Mouse (Mus musculus): ENCODE measurements around the gene App. TPM values are rescaled to one million over a fixed set of nuclear protein-coding genes. Genes with fewer than 3 reads are reported as not detected.

App gene
- 100 to 1,000 TPM; 141 to 142 TPM for total RNA-seq (2021)
- 90.6 and 116 TPM in 2 replicates for polyA plus RNA-seq (2012; rRNA removed)
- long read RNA-seq, full-length matches to known transcripts = 101 of 127 reads
- long read RNA-seq, partial matches to known transcripts = 14 of 127 reads
- long read RNA-seq, other reads (novel, unspliced or antisense) = 12 of 127 reads

- intact Hi-C loops (cut with DNase I) = loop anchor here (1.0 to 10.0 kb wide), 5 partner anchors 25 to 504 kb away; no protein-coding TSS in a partner anchor
These were observed at the start of gene App for GRCm38 (mm10) chr16:85173373-85174081. TSS of gene App (minus strand) at chr16:85173766.

DNA sequence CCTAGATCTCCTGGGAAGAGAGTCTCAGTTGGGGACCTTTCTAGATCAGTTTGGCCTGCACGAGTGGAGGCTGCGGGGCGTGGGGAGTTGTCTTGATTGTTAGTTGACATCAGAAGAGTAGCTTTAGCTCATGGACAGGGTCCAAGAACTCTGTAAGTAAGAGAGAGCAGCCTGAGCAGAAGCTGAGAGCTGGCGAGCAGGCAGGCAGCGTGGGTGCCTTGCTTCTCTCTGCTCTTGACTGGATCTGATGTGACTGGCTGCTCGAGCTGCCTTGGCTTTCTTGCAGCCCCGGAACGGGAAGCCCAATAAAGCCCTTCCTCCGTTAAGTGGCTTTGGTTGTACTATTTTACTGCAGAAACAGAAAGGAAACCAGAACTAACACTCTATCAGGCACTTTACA, 42.3 kb upstream of the App start:
- no peak overlapping the region for H3K27ac ChIP-seq
- no peaks in the 10 kb centered on the region for H3K27me3 ChIP-seq (ENCODE audit: control insufficient read depth, insufficient read depth, low read length)
- no peak for DNase-seq
- no peak overlapping the region for H3K4me3 ChIP-seq
- intact Hi-C loops (cut with DNase I) = no loop called here
- 35% methylated on average over 9 of the region's 9 CpGs for WGBS
- H3K79me2 ChIP-seq (replicated peaks; ENCODE audit: control insufficient read depth, insufficient read depth, low read length) = no peaks in the 10 kb centered on the region
- H3K4me1 ChIP-seq (ENCODE audit: control insufficient read depth, insufficient read depth, low read length) = no peaks in the 10 kb centered on the region
- H3K9ac ChIP-seq (ENCODE audit: low read depth, low read length) = no peak overlapping the region
- no peaks in the 10 kb centered on the region for H3K36me3 ChIP-seq (ENCODE audit: control insufficient read depth, insufficient read depth, low read length)
- TF ChIP-seq CTCF (IDR thresholded peaks at IDR 0.05) (no peak), POLR2A (IDR thresholded peaks at IDR 0.05; ENCODE audit: insufficient read depth, low read depth, low read length) (no peak), EP300 (IDR thresholded peaks at IDR 0.05; ENCODE audit: insufficient read depth, low read depth, low read length) (no peak)

More at GRCm38 (mm10) chr16:85173373-85174081, at the start of gene App:
- H3K9ac ChIP-seq (ENCODE audit: low read depth, low read length) = peak within 1 kb of the TSS; percentile 91
- WGBS = 1% methylated on average over 77 of the region's 78 CpGs
- peaks cover 2% of the 10 kb centered on the region; the same call in 1 of the 2 replicates for H3K79me2 ChIP-seq (replicated peaks; ENCODE audit: control insufficient read depth, insufficient read depth, low read length)
- H3K4me3 ChIP-seq = peak within 1 kb of the TSS; percentile 96
- H3K4me1 ChIP-seq (ENCODE audit: control insufficient read depth, insufficient read depth, low read length) = peaks cover 14% of the 10 kb centered on the region
- peak; percentile 92 to 98 for DNase-seq
- TF ChIP-seq EP300 (IDR thresholded peaks at IDR 0.05; ENCODE audit: insufficient read depth, low read depth, low read length) = no peak
- no peak for TF ChIP-seq CTCF (IDR thresholded peaks at IDR 0.05)
- peak; percentile 64 for TF ChIP-seq POLR2A (IDR thresholded peaks at IDR 0.05; ENCODE audit: insufficient read depth, low read depth, low read length)
- peak within 1 kb of the TSS; percentile 86 for H3K27ac ChIP-seq
- H3K36me3 ChIP-seq (ENCODE audit: control insufficient read depth, insufficient read depth, low read length) = peaks cover 12% of the 10 kb centered on the region
- no peaks in the 10 kb centered on the region for H3K27me3 ChIP-seq (ENCODE audit: control insufficient read depth, insufficient read depth, low read length)

DNA sequence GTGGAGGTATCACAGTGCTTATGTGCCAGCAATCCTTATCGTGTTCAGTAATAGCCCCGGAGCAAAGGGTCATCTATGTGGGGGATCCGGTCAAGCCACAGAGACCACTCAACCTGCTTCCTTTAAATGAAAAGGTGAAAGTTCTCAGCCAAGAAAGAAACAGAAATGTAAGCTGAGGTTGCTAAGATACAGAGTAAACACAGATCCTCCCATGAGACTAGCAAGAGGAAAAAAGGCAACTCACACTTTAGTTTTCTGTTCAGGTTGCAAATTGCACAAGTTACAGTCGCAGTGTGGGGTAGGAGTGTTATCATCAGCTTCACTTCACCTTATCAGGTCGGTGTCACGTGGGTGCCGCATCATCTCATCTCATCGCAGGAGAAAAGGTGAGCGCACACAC, 41.6 kb upstream of the App start:
- no peak overlapping the region for H3K9ac ChIP-seq (ENCODE audit: low read depth, low read length)
- H3K36me3 ChIP-seq (ENCODE audit: control insufficient read depth, insufficient read depth, low read length) = no peaks in the 10 kb centered on the region
- 49% methylated on average over 9 of the region's 9 CpGs for WGBS
- no peak overlapping the region for H3K27ac ChIP-seq
- intact Hi-C loops (cut with DNase I) = no loop called here
- TF ChIP-seq EP300 (IDR thresholded peaks at IDR 0.05; ENCODE audit: insufficient read depth, low read depth, low read length) (no peak), CTCF (IDR thresholded peaks at IDR 0.05) (no peak), POLR2A (IDR thresholded peaks at IDR 0.05; ENCODE audit: insufficient read depth, low read depth, low read length) (no peak)
- H3K4me3 ChIP-seq = no peak overlapping the region
- no peaks in the 10 kb centered on the region for H3K79me2 ChIP-seq (replicated peaks; ENCODE audit: control insufficient read depth, insufficient read depth, low read length)
- no peaks in the 10 kb centered on the region for H3K4me1 ChIP-seq (ENCODE audit: control insufficient read depth, insufficient read depth, low read length)
- H3K27me3 ChIP-seq (ENCODE audit: control insufficient read depth, insufficient read depth, low read length) = no peaks in the 10 kb centered on the region
- no peak for DNase-seq

- no peaks in the 10 kb centered on the region for H3K4me1 ChIP-seq (ENCODE audit: control insufficient read depth, insufficient read depth, low read length)
- H3K27ac ChIP-seq = peak overlapping the region; percentile 13
- H3K9ac ChIP-seq (ENCODE audit: low read depth, low read length) = no peak overlapping the region
- peak; percentile 25; the same call in 1 of the 2 replicates for TF ChIP-seq CTCF (IDR thresholded peaks at IDR 0.05)
- TF ChIP-seq EP300 (IDR thresholded peaks at IDR 0.05; ENCODE audit: insufficient read depth, low read depth, low read length) = peak; percentile 66; the same call in 1 of the 2 replicates
- TF ChIP-seq POLR2A (IDR thresholded peaks at IDR 0.05; ENCODE audit: insufficient read depth, low read depth, low read length) = no peak
- DNase-seq = peak; percentile 42 to 66
- intact Hi-C loops (cut with DNase I) = no loop called here
- H3K27me3 ChIP-seq (ENCODE audit: control insufficient read depth, insufficient read depth, low read length) = no peaks in the 10 kb centered on the region
- no peak overlapping the region for H3K4me3 ChIP-seq
- no peaks in the 10 kb centered on the region for H3K36me3 ChIP-seq (ENCODE audit: control insufficient read depth, insufficient read depth, low read length)
- no peaks in the 10 kb centered on the region for H3K79me2 ChIP-seq (replicated peaks; ENCODE audit: control insufficient read depth, insufficient read depth, low read length)
- WGBS = 41% methylated on average over 6 of the region's 6 CpGs
These were observed 22.1 kb upstream of the App start for GRCm38 (mm10) chr16:85195622-85196021.

DNA sequence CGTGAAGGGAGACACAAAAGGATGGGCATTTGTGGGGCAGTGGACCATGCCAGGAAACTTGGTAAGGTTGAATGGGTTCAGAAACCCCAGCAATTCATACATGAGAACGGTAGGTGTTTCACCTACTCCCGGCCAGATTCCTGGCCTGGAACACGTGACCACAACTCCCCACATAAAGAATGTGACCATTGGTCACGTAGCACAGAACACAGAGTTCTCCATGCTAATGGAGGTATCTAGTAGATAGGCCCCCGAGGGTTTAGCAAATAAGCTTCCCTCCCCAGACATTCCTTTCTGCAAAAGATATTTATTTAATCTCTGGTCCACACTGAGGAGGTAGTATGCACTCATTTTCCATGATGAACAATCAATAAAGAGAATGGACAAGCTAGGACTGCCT, 21.6 kb upstream of the App start:
- intact Hi-C loops (cut with DNase I) = no loop called here

GRCm38 (mm10) chr16:85181502-85181901, 7.9 kb upstream of the App start:
- Histone ChIP-seq H3K4me3 (no peak overlapping the region), H3K9ac (ENCODE audit: low read depth, low read length) (no peak overlapping the region), H3K27me3 (ENCODE audit: control insufficient read depth, insufficient read depth, low read length) (no peaks in the 10 kb centered on the region), H3K36me3 (ENCODE audit: control insufficient read depth, insufficient read depth, low read length) (no peaks in the 10 kb centered on the region), H3K4me1 (ENCODE audit: control insufficient read depth, insufficient read depth, low read length) (peaks cover 2% of the 10 kb centered on the region), H3K79me2 (replicated peaks; ENCODE audit: control insufficient read depth, insufficient read depth, low read length) (no peaks in the 10 kb centered on the region), H3K27ac (no peak overlapping the region)
- 72% methylated on average over 3 of the region's 3 CpGs for WGBS
- intact Hi-C loops (cut with DNase I) = no loop called here
- TF ChIP-seq CTCF (IDR thresholded peaks at IDR 0.05) (no peak), POLR2A (IDR thresholded peaks at IDR 0.05; ENCODE audit: insufficient read depth, low read depth, low read length) (no peak), EP300 (IDR thresholded peaks at IDR 0.05; ENCODE audit: insufficient read depth, low read depth, low read length) (no peak)
- no peak for DNase-seq

More for the DNA sequence above, 21.6 kb upstream of the App start:
- no peaks in the 10 kb centered on the region for H3K27me3 ChIP-seq (ENCODE audit: control insufficient read depth, insufficient read depth, low read length)
- no peaks in the 10 kb centered on the region for H3K79me2 ChIP-seq (replicated peaks; ENCODE audit: control insufficient read depth, insufficient read depth, low read length)
- no peak overlapping the region for H3K4me3 ChIP-seq
- no peaks in the 10 kb centered on the region for H3K36me3 ChIP-seq (ENCODE audit: control insufficient read depth, insufficient read depth, low read length)
- DNase-seq = no peak
- H3K4me1 ChIP-seq (ENCODE audit: control insufficient read depth, insufficient read depth, low read length) = no peaks in the 10 kb centered on the region
- 70% methylated on average over 6 of the region's 6 CpGs for WGBS
- H3K27ac ChIP-seq = peak overlapping the region; percentile 13
- TF ChIP-seq POLR2A (IDR thresholded peaks at IDR 0.05; ENCODE audit: insufficient read depth, low read depth, low read length) (no peak), CTCF (IDR thresholded peaks at IDR 0.05) (no peak), EP300 (IDR thresholded peaks at IDR 0.05; ENCODE audit: insufficient read depth, low read depth, low read length) (no peak)
- no peak overlapping the region for H3K9ac ChIP-seq (ENCODE audit: low read depth, low read length)

All from heart, adult 2 months (tissue).